Mouse (Mus musculus): ENCODE results near the gene Nrip2. TPM values are rescaled to one million over a fixed set of nuclear protein-coding genes. Genes with fewer than 3 reads are reported as not detected.

Nrip2 gene
- polyA plus RNA-seq, 1 experiment from 2014 or later, result 2.5 TPM

GRCm38 (mm10) chr6:128397574-128398261 lies 1.4 kb upstream of the Nrip2 start:
- WGBS, result 77% methylated on average over 7 of the region's 7 CpGs
- H3K9me3 ChIP-seq (ENCODE audit: control insufficient read depth, low read length), result no peaks in the 10 kb centered on the region
- no peak overlapping the region for H3K4me2 ChIP-seq (ENCODE audit: low read length)
- ATAC-seq (ENCODE audit: insufficient number of reproducible peaks, insufficient read depth, low FRiP score, low read depth), result no peak
- no peaks in the 10 kb centered on the region for H3K27me3 ChIP-seq (ENCODE audit: control insufficient read depth, insufficient read depth, low read length)
- H3K27ac ChIP-seq (replicated peaks in 1 of 2; ENCODE audit: control insufficient read depth in 1 of 2, insufficient read depth in 1 of 2, low read depth in 2 of 2, low read length in 2 of 2), result no peak overlapping the region
- no peak overlapping the region for H3K4me3 ChIP-seq (ENCODE audit: control insufficient read depth in 1 of 2, insufficient read depth in 1 of 2, low read depth in 1 of 2, low read length in 2 of 2)
- peaks cover 5 to 13% of the 10 kb centered on the region in 2 experiments; a peak in 3 of 4 replicates for H3K4me1 ChIP-seq (ENCODE audit: control insufficient read depth in 2 of 2, insufficient read depth in 2 of 2, low read length in 2 of 2)
- H3K9ac ChIP-seq (ENCODE audit: low read length), result no peak overlapping the region
- no peaks in the 10 kb centered on the region for H3K36me3 ChIP-seq (ENCODE audit: control insufficient read depth, insufficient read depth, low read length)

- WGBS, result 28% methylated on average over 19 of the region's 21 CpGs
- no peak overlapping the region for H3K27ac ChIP-seq (replicated peaks in 1 of 2; ENCODE audit: control insufficient read depth in 1 of 2, insufficient read depth in 1 of 2, low read depth in 2 of 2, low read length in 2 of 2)
- ATAC-seq (ENCODE audit: insufficient number of reproducible peaks, insufficient read depth, low FRiP score, low read depth), result peak; percentile 51
Measured at GRCm38 (mm10) chr6:128399421-128400185, 507 bp downstream of the Nrip2 start.

GRCm38 (mm10) chr6:128404708-128405107 lies 5.6 kb downstream of the Nrip2 start:
- Histone ChIP-seq H3K9ac (ENCODE audit: low read length) (peak overlapping the region; percentile 0; the same call in 1 of the 2 replicates), H3K4me3 (ENCODE audit: control insufficient read depth in 1 of 2, insufficient read depth in 1 of 2, low read depth in 1 of 2, low read length in 2 of 2) (no peak overlapping the region), H3K36me3 (ENCODE audit: control insufficient read depth, insufficient read depth, low read length) (peaks cover 32% of the 10 kb centered on the region), H3K4me2 (ENCODE audit: low read length) (no peak overlapping the region), H3K27me3 (ENCODE audit: control insufficient read depth, insufficient read depth, low read length) (no peaks in the 10 kb centered on the region), H3K4me1 (ENCODE audit: control insufficient read depth in 2 of 2, insufficient read depth in 2 of 2, low read length in 2 of 2) (peaks cover 2 to 9% of the 10 kb centered on the region in 2 experiments; a peak in 3 of 4 replicates), H3K27ac (replicated peaks in 1 of 2; ENCODE audit: control insufficient read depth in 1 of 2, insufficient read depth in 1 of 2, low read depth in 2 of 2, low read length in 2 of 2) (no peak overlapping the region), H3K9me3 (ENCODE audit: control insufficient read depth, low read length) (no peaks in the 10 kb centered on the region)
- 35% methylated on average over 5 of the region's 5 CpGs for WGBS
- no peak for ATAC-seq (ENCODE audit: insufficient number of reproducible peaks, insufficient read depth, low FRiP score, low read depth)

More at GRCm38 (mm10) chr6:128399421-128400185, 507 bp downstream of the Nrip2 start:
- Histone ChIP-seq H3K4me2 (ENCODE audit: low read length) (peak overlapping the region; percentile 53), H3K4me1 (ENCODE audit: control insufficient read depth in 2 of 2, insufficient read depth in 2 of 2, low read length in 2 of 2) (peaks cover 5 to 13% of the 10 kb centered on the region in 2 experiments; a peak in 3 of 4 replicates), H3K27me3 (ENCODE audit: control insufficient read depth, insufficient read depth, low read length) (no peaks in the 10 kb centered on the region), H3K36me3 (ENCODE audit: control insufficient read depth, insufficient read depth, low read length) (no peaks in the 10 kb centered on the region), H3K9ac (ENCODE audit: low read length) (peak overlapping the region; percentile 42), H3K9me3 (ENCODE audit: control insufficient read depth, low read length) (no peaks in the 10 kb centered on the region), H3K4me3 (ENCODE audit: control insufficient read depth in 1 of 2, insufficient read depth in 1 of 2, low read depth in 1 of 2, low read length in 2 of 2) (peak overlapping the region; percentile 10 to 23; a peak in 2 of 4 replicates)

- H3K9me3 ChIP-seq (ENCODE audit: control insufficient read depth, low read length), result no peaks in the 10 kb centered on the region
Measured at GRCm38 (mm10) chr6:128408544-128409125, 9.5 kb downstream of the Nrip2 start.

GRCm38 (mm10) chr6:128410305-128410704 lies 11.2 kb downstream of the Nrip2 start:
- WGBS, result 93% methylated on average over 13 of the region's 13 CpGs

More at GRCm38 (mm10) chr6:128408544-128409125, 9.5 kb downstream of the Nrip2 start:
- no peaks in the 10 kb centered on the region for H3K27me3 ChIP-seq (ENCODE audit: control insufficient read depth, insufficient read depth, low read length)
- H3K36me3 ChIP-seq (ENCODE audit: control insufficient read depth, insufficient read depth, low read length), result peaks cover 68% of the 10 kb centered on the region
- H3K4me3 ChIP-seq (ENCODE audit: control insufficient read depth in 1 of 2, insufficient read depth in 1 of 2, low read depth in 1 of 2, low read length in 2 of 2), result no peak overlapping the region
- H3K9ac ChIP-seq (ENCODE audit: low read length), result no peak overlapping the region
- WGBS, result 87% methylated on average over 7 of the region's 7 CpGs
- H3K4me2 ChIP-seq (ENCODE audit: low read length), result no peak overlapping the region
- no peak for ATAC-seq (ENCODE audit: insufficient number of reproducible peaks, insufficient read depth, low FRiP score, low read depth)
- peaks cover 0 to 3% of the 10 kb centered on the region in 2 experiments; a peak in 1 of 4 replicates for H3K4me1 ChIP-seq (ENCODE audit: control insufficient read depth in 2 of 2, insufficient read depth in 2 of 2, low read length in 2 of 2)
- no peak overlapping the region for H3K27ac ChIP-seq (replicated peaks in 1 of 2; ENCODE audit: control insufficient read depth in 1 of 2, insufficient read depth in 1 of 2, low read depth in 2 of 2, low read length in 2 of 2)

GRCm38 (mm10) chr6:128411115-128411514 lies 12.0 kb downstream of the Nrip2 start:
- Histone ChIP-seq H3K27ac (replicated peaks in 1 of 2; ENCODE audit: control insufficient read depth in 1 of 2, insufficient read depth in 1 of 2, low read depth in 2 of 2, low read length in 2 of 2) (no peak overlapping the region), H3K4me3 (ENCODE audit: control insufficient read depth in 1 of 2, insufficient read depth in 1 of 2, low read depth in 1 of 2, low read length in 2 of 2) (no peak overlapping the region), H3K4me1 (ENCODE audit: control insufficient read depth in 2 of 2, insufficient read depth in 2 of 2, low read length in 2 of 2) (no peaks in the 10 kb centered on the region), H3K9ac (ENCODE audit: low read length) (no peak overlapping the region), H3K4me2 (ENCODE audit: low read length) (no peak overlapping the region), H3K36me3 (ENCODE audit: control insufficient read depth, insufficient read depth, low read length) (peaks cover 74% of the 10 kb centered on the region), H3K27me3 (ENCODE audit: control insufficient read depth, insufficient read depth, low read length) (no peaks in the 10 kb centered on the region), H3K9me3 (ENCODE audit: control insufficient read depth, low read length) (no peaks in the 10 kb centered on the region)
- no peak for ATAC-seq (ENCODE audit: insufficient number of reproducible peaks, insufficient read depth, low FRiP score, low read depth)
- 22% methylated on average over 3 of the region's 3 CpGs for WGBS

More at GRCm38 (mm10) chr6:128410305-128410704, 11.2 kb downstream of the Nrip2 start:
- no peaks in the 10 kb centered on the region for H3K4me1 ChIP-seq (ENCODE audit: control insufficient read depth in 2 of 2, insufficient read depth in 2 of 2, low read length in 2 of 2)
- H3K27me3 ChIP-seq (ENCODE audit: control insufficient read depth, insufficient read depth, low read length), result no peaks in the 10 kb centered on the region
- H3K9me3 ChIP-seq (ENCODE audit: control insufficient read depth, low read length), result no peaks in the 10 kb centered on the region
- no peak overlapping the region for H3K27ac ChIP-seq (replicated peaks in 1 of 2; ENCODE audit: control insufficient read depth in 1 of 2, insufficient read depth in 1 of 2, low read depth in 2 of 2, low read length in 2 of 2)
- H3K36me3 ChIP-seq (ENCODE audit: control insufficient read depth, insufficient read depth, low read length), result peaks cover 75% of the 10 kb centered on the region
- H3K9ac ChIP-seq (ENCODE audit: low read length), result no peak overlapping the region
- H3K4me2 ChIP-seq (ENCODE audit: low read length), result no peak overlapping the region
- ATAC-seq (ENCODE audit: insufficient number of reproducible peaks, insufficient read depth, low FRiP score, low read depth), result no peak
- H3K4me3 ChIP-seq (ENCODE audit: control insufficient read depth in 1 of 2, insufficient read depth in 1 of 2, low read depth in 1 of 2, low read length in 2 of 2), result no peak overlapping the region

GRCm38 (mm10) chr6:128416169-128416568 lies 17.1 kb downstream of the Nrip2 start:
- Histone ChIP-seq H3K27ac (replicated peaks in 1 of 2; ENCODE audit: control insufficient read depth in 1 of 2, insufficient read depth in 1 of 2, low read depth in 2 of 2, low read length in 2 of 2) (no peak overlapping the region), H3K36me3 (ENCODE audit: control insufficient read depth, insufficient read depth, low read length) (peaks cover 33% of the 10 kb centered on the region), H3K4me2 (ENCODE audit: low read length) (no peak overlapping the region), H3K4me3 (ENCODE audit: control insufficient read depth in 1 of 2, insufficient read depth in 1 of 2, low read depth in 1 of 2, low read length in 2 of 2) (no peak overlapping the region), H3K27me3 (ENCODE audit: control insufficient read depth, insufficient read depth, low read length) (no peaks in the 10 kb centered on the region), H3K4me1 (ENCODE audit: control insufficient read depth in 2 of 2, insufficient read depth in 2 of 2, low read length in 2 of 2) (no peaks in the 10 kb centered on the region), H3K9ac (ENCODE audit: low read length) (no peak overlapping the region), H3K9me3 (ENCODE audit: control insufficient read depth, low read length) (no peaks in the 10 kb centered on the region)
- no peak for ATAC-seq (ENCODE audit: insufficient number of reproducible peaks, insufficient read depth, low FRiP score, low read depth)
- WGBS, result 85% methylated on average over 5 of the region's 5 CpGs

Measured in heart, embryonic 14.5 days (tissue).